Mouse (Mus musculus): Measurements from ENCODE around the gene Igfbp5.

GRCm38 (mm10) chr1:72885111-72885818 lies 10.6 kb upstream of the Igfbp5 start:
- TF ChIP-seq POLR2A (IDR thresholded peaks at IDR 0.05; ENCODE audit: insufficient read length, low read depth) (no peak), POLR2AphosphoS2 (IDR thresholded peaks at IDR 0.05; ENCODE audit: insufficient read length, low read depth) (no peak), E2F4 (IDR thresholded peaks at IDR 0.05; ENCODE audit: insufficient read depth) (no peak)
